Mouse (Mus musculus): ENCODE measurements around the gene Mrpl33.

DNA sequence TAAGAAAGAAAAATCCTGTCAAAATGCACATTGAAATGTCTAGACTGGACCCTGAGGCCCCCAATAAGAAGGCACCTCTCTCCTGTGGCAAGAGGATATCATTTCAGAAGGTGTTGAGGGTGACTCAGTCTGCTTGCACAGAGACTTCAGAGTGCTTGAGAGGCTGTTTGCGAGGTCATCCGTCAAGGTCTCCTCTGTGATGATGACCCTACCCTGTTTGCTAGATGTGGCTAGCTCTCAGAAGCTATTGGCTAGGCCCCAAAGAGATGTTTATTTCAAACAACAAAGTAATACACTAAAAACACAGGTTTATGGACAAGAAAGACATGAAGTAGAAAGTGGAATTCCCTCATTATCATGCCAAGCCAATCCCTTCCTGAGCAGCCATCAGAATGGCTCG is 45.6 kb downstream of the Mrpl33 start:
- TF ChIP-seq CTCF (IDR thresholded peaks at IDR 0.05) (no peak), EP300 (IDR thresholded peaks at IDR 0.05) (no peak)

All from lung, postnatal 0 days (tissue).